Mouse (Mus musculus): Measurements from ENCODE around the gene Wnt10b.
"Not testable (repeated sequence)": the region's sequence is repeated elsewhere in the genome, so short reads cannot be mapped to it uniquely, and the experiment has no call there.

Wnt10b gene

DNA sequence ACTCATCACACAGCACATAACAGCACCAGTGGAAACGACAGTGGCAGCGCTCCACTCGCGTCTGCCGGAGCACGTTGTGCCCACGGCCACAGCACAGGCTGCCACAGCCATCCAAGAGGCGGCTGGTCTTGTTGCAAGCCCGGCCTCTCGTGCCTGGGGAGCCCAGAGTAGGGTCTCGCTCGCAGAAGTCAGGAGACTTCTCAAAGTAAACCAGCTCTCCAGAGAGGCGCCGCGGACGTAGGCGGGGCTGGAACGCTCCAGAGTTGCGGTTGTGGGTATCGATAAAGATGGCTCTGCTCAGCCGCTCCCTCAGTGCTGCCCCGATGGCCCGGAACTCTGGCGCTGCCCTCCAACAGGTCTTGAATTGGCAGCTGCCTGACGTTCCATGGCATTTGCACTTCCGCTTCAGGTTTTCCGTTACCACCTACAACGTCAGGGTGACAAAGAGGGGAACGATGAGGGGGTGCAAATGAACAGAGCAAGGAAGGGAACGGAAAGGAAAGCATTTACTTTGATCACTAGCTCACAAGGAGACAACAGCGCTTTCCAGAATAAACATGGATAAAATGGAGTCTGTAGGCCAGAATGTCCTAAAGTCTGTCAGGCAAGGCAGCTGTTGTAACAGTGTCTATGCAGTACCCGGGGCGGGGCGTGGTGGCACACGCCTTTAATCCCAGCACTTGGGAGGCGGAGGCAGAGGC, 5.3 kb downstream of the Wnt10b start:
- DNase-seq (ENCODE audit: extremely low spot score, low spot score): peak; percentile 59

GRCm38 (mm10) chr15:98771813-98772425, 6.0 kb downstream of the Wnt10b start:
- no peak for DNase-seq (ENCODE audit: extremely low spot score, low spot score)

DNA sequence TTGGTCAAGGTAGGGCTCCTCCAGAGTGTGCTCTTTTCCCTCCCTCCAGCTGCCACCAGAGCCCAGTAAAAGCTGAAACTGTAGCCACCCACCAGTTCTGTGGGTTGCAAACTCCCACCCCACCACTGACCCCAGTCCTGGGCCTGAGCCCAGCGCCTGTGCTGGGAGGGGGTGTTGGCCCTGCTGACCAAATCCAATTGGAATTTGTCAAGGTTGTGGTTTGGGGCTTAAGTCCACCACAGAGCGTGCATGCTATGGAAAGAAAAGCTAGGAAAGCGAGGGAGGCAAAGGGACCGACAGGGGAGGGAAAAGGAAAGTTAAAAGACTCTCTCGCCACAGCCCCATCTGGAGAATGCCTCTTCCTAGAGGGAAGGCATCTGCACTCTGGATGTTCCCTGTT, 9.7 kb downstream of the Wnt10b start:
- DNase-seq (ENCODE audit: extremely low spot score, low spot score): no peak

GRCm38 (mm10) chr15:98765929-98766328, 12.0 kb downstream of the Wnt10b start:
- DNase-seq (ENCODE audit: extremely low spot score, low spot score): no peak

GRCm38 (mm10) chr15:98762670-98763529, 15.1 kb downstream of the Wnt10b start, which contains the start of gene Arf3:
Arf3 (minus strand) TSS chr15:98763214.
- DNase-seq (ENCODE audit: extremely low spot score, low spot score): peak; percentile 97

DNA sequence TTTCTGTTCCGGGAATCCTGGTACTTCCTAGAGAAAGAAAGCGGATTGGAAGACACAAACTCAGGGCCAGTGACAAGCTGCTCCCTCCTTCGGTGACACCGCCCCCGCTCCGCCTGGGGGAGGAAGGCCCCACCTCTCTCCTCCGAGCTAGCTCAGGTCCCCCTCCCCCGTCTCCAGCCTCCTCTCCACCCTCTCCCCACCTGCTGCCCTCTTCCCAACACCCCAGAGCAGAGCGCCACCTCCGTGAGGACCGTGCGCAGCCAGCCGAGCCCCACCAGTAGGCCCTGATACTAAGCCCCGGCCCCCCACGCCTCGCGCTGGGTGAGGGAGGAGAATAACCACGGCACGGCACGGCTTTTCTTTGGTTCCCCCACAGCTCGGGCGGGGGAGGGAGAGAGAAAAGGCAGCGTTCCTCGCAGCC, 15.7 kb downstream of the Wnt10b start:
- peak; percentile 73 for DNase-seq (ENCODE audit: extremely low spot score, low spot score)

DNA sequence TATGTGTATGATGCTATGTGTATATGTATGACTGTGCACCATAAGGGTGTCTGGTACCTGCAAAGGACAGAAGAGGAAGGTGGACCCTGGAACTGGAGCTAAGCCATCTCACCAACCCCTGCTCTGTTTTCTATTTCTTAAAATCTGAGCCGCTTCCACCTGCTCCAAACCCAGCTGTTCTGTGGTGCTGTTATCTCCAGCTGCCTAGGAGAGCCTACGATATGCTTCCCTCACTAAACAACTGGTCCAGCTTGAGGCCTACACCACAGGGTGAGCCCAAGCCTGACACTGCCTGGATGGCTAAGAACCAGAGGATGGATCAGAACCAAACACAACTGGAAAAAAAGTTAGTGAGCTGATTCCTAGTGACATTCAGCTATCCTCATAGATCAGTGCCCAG, 23.8 kb downstream of the Wnt10b start:
- DNase-seq (ENCODE audit: extremely low spot score, low spot score): no peak

GRCm38 (mm10) chr15:98753021-98753423, 24.9 kb downstream of the Wnt10b start:
- no peak for DNase-seq (ENCODE audit: extremely low spot score, low spot score)

DNA sequence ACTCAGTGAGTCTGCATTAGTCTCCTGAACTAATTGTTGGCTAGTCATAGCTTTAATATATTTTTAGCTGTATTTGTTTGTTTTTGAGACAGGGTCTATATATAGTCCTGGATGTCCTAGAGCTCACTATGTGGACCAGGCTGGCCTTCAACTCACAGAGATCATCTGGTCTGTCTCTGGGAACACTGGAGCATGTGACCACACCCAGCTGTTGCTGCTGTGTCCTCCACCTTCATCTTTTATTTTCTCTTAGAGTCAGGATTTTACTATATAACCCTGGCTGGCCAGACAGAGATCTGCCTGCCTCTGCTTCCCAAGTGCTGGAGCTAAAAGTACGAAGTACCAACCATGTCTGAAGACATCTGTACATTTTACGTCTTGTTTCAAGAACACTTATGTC, 28.9 kb downstream of the Wnt10b start:
- DNase-seq (ENCODE audit: extremely low spot score, low spot score): no peak

GRCm38 (mm10) chr15:98747296-98747695, 30.7 kb downstream of the Wnt10b start:
- DNase-seq (ENCODE audit: extremely low spot score, low spot score): no peak

DNA sequence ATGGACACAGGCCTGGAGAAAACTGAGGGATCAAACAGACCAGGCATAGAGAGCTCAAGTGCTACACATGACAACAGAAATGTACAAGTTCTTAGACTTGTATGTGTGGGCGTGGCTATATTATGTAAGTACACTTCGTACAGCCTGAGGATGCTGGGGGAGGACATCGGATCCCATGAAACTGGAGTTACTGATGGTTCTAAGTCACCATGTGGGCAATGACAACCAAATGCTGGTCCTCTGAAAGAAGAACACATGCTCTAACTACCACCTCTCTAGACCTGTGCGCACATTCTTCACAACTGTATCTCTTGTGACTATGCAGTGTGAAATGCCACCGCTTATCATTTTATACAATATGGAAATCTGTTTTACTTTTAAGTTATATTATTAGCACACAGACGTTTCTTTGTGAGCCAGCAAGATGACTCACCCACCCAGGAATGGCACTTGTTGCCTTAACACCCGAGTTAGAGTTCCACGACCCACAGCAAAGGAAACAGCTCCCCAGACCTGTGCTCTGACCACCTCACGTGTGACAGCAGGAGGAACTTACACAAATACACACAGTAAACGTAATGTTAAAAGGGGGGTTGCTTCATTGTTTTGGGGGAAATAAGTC, 31.5 kb downstream of the Wnt10b start:
- no peak for DNase-seq (ENCODE audit: extremely low spot score, low spot score)

DNA sequence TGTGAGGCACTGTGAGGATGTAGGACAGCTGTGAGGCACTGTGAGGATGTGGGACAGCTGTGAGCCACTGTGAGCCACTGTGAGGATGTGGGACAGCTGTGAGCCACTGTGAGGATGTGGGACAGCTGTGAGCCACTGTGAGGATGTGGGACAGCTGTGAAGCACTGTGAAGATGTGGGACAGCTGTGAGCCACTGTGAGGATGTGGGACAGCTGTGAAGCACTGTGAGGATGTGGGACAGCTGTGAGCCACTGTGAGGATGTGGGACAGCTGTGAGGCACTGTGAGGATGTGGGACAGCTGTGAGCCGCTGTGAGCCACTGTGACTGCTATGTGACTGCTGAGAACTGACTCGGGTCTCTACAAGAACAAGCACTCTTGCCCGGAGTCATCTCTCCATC, 34.1 kb downstream of the Wnt10b start:
- DNase-seq (ENCODE audit: extremely low spot score, low spot score): not testable (repeated sequence)

DNA sequence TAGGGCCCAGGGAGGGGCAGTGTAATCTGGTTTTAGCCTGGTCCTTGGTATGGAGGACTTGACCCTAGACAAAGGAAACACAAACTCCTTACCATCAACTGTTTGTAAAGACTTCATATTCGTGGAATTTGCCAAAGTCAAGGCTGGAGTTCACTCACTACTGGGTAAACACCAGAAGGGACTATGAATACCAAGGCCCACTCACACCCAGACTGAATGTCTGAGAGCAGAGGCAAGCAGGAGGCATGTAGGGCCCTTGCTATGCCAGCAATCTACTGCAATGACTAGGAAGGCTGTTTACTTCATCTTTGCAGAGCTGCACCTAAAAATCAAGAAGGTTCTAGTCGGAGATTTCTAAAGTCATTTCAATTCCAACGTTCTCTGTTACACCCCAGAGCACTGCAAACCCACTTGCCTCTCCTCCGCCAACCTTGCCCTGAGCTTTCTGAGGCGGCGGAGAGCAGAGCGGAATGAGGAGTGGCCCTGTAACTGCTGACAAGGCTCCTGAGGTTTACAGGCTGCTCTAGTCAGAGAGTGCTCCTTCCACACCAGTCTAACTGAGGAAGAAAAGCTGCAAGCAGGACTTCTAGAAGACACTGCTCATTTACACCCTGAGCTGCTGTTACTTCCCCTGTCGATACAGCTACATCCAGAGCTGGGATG, 35.1 kb downstream of the Wnt10b start:
- DNase-seq (ENCODE audit: extremely low spot score, low spot score): no peak

DNA sequence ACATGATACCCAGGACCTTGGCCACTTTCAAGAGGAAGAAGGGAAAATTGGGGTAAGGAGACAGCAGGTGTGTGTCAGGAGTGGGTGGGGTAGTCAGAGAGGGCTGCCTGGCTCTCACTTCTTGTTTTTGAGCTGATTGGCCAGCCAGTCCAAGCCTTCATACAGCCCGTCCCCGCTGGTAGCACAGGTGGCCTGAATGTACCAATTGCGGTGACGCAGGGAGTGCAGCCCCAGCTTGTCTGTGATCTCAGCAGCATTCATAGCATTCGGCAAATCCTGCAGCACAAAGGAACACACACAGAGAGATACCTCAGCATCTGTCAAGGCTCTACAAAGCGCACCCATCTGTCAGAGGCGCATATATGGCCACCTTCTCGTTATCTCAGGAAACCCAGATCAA, 37.7 kb downstream of the Wnt10b start:
- no peak for DNase-seq (ENCODE audit: extremely low spot score, low spot score)

DNA sequence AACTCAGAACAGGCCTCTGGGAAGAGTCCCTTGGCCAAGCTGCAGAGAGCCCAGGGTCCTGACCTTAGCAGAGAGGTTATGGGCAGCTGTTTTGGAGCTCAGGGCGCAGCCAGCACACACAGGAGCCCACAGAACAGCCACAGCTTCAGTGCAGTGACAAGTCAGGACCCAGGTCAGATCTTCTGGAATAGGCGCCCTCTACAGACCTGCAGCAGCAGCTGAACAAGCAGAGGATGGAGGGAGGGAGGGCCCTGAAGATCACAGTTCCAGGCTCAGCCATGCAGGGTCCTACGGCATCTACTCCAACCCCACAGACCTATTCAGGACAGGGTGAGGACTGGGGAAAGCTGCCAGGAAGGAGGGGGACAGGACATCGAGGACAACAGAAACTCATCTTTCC, 39.2 kb downstream of the Wnt10b start:
- no peak for DNase-seq (ENCODE audit: extremely low spot score, low spot score)

GRCm38 (mm10) chr15:98737881-98738280, 40.1 kb downstream of the Wnt10b start:
- no peak for DNase-seq (ENCODE audit: extremely low spot score, low spot score)

- DNase-seq (ENCODE audit: extremely low spot score, low spot score): no peak
Measured at GRCm38 (mm10) chr15:98736521-98736920, 41.4 kb downstream of the Wnt10b start.

GRCm38 (mm10) chr15:98733976-98734566, 43.9 kb downstream of the Wnt10b start:
- DNase-seq (ENCODE audit: extremely low spot score, low spot score): no peak

GRCm38 (mm10) chr15:98733370-98733769, 44.6 kb downstream of the Wnt10b start:
- no peak for DNase-seq (ENCODE audit: extremely low spot score, low spot score)

- no peak for DNase-seq (ENCODE audit: extremely low spot score, low spot score)
Measured at GRCm38 (mm10) chr15:98732006-98732531, 45.9 kb downstream of the Wnt10b start.

GRCm38 (mm10) chr15:98730790-98731189, 47.2 kb downstream of the Wnt10b start:
- DNase-seq (ENCODE audit: extremely low spot score, low spot score): no peak

Measured in neural tube, embryonic 10.5 days (tissue).